Mouse (Mus musculus): ENCODE measurements around the gene Ralgapa2. TPM values are rescaled to one million over a fixed set of nuclear protein-coding genes. Genes with fewer than 3 reads are reported as not detected.

Ralgapa2 gene
- polyA plus RNA-seq (2021; fragmentation: Nextera tagmentation): 2.2 and 2.3 TPM in 2 replicates
- long read RNA-seq, experiment 1, partial matches to known transcripts: 12 of 27 reads
- long read RNA-seq, experiment 1, other reads (novel, unspliced or antisense): 14 of 27 reads
- long read RNA-seq, experiment 2, partial matches to known transcripts: 3 of 5 reads
- long read RNA-seq, experiment 2, other reads (novel, unspliced or antisense): 1 of 5 reads

GRCm38 (mm10) chr2:146511911-146512580 lies at the start of gene Ralgapa2:
Gene Ralgapa2, minus strand, starts transcription at chr2:146512344.

DNA sequence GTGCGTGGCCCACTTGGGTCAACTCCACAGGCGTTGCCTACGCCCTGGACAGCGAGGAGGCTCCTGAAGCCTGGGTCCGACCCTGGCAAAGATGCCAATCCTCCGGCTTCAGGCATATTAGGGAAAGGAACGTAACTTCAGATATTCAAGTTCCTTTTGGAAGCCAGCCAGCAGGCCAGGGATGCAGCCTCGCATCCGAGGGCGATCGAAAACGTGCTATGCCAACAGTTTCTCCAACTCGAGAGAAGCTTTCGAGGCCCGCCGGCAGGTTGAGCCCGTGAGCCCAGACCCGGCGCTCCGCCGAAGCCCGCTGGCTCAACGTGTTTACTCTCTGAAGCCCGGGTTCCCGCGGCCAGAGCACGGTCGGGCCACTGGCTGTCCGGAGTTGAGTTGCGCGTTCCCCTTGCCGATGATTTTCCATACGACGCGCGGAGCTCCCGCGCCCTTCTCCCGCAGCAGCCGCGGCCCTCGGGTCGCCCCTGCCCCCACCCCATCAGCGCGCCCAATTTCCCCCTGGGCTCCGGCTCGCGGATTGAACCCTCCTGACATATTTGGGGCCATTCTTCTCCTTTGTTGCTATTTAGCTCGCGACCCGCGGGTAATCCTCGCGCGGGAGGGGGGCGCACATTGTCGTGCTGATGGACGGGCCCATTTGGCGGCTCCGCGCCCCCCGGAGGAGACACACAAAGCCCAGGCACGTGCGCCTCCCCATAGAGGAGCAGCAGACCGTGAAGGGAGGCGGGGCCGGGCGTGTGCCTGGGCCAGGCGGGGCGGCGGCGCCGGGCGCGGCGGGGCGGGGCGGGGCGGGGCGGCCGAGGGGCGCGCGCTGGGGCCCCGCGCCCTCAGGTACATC lies 290.8 kb downstream of the Ralgapa2 start, which contains the start of gene Insm1:
Gene Insm1 (plus strand): TSS at position 846 of the 853 bp plus-strand sequence.

